Mouse (Mus musculus) brain, adult 2 months (tissue): Measurements from ENCODE around the gene Igsf9b.
A peak's percentile ranks its signal among the peaks of the same experiment; 100 is the strongest.

ENCODE experiments used
- DNase-seq: peaks from one replicate; pipeline ENCODE4 v3.0.0; 2011; ENCODE audit warnings: low read depth, low spot score

Gene Igsf9b

DNA sequence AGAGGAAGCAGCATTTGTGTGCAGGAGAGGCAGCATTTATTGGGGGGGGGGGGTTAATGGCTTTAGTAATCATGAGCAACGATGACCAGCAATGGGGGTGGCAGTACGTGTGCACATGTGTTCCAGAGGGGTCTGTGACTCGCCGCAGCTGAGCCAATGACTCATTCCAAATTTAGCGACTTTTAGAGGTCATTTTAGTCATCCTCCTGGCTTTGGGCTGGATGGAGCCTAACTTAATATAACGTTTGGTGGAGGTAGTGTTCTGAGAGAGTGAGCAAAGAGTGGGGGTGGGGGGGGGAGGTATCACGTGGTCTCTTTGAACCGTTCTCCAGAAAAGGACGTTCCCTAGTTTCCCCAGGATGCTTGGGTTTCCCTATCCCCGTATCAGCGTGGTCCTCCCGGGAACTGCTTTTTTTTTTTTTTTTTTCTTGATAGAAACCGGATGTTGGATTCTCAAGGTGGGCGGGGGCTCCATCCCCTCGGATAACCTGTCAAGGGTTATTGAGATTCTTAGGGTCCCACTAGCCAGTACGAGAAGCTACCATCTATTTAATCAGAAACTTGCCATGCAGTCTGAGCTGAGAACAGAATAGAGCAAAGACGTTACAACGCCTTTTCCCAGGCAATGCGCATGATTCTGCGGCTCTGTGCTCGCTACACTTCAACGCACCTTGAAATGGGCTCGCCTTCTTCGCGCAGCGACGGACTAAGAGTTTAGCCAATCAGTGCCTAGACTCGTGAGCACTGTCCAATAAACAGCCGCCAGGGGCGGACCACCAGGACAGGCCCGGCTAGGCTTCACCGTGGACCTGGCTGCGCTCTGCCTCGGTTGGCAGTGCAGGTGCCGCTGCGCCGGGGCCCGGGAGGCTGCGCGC lies at the start of gene Igsf9b:
Igsf9b (plus strand) TSS at position 794 of the 875 bp plus-strand sequence.
- DNase-seq: peak; percentile 99

DNA sequence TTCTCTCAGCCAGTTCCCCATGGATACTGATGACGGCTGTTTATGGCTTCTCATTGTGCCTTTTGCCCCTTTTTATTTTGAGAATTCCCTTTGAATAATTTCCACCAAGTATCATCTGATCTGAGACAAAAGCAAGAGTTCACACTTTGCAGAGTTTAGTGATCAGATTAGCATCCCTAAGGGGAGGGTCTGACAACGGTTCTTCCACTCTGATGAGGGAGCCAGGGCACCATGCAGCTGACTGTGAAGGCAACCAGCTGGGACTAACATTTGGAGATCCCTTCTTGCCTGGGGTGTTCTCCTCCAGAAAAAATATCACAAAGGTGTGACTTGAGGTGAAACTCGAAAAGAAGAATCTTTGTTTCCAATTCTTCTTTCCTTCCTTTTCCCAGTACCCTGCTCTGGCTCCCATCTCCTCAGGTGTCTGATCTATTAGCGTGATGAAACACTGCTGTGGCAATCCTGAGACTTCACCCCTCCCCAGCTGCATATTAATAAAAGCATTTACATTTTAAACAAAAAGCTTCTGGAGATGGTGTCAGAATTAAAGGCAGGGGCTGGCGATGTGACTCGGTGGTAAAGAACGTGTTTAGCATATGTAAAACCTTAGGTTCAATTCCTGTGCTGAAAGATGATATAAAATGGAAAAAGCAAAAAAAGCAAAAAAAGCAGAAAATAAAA lies 46.8 kb upstream of the Igsf9b start:
- no peak for DNase-seq

DNA sequence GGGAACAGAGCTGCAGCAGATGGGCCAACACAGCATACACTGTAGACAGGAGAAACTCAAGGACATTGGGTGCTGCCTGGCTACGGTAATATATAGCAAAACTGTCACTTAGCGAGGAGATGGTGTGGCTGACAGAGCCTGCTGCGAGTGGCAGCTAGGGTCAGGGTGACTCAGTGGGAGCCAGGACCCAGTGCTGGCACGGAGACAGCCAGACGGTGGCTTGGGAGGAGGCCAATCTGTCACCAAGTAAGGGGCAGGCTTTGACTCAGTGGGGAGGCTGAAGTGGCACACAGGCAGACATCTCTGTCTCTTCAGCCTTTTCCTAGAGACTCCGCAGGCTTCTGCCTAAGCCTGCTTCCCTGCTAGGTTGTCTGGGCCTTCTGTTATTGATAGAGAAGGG lies 42.5 kb upstream of the Igsf9b start:
- peak; percentile 70 for DNase-seq

DNA sequence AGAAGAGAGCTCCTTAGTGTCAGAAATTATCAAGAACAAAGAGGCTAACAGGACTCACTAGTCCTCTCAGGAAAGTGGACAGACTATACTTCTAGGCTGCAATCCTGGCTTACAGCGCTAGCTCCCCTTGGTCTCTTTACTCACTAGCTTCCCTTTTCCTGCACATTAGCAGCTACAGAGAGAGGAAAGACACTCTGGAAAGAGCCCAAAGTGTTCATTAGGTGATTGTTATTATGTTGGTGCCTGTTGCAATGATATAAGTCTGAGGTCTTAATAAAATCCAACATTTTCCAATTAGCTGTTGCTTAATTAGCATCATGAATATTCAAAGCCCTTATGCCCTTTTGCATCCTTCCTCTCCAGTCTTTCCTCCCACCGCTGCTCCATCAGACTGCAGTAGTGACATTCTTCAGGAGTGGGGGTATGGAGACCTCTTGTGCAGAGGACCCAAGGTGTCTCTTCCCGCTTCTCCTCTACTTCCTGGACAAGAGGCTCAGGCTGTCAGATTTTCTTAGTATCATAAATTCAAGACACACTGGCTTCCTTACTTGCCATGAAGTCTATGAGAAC lies 38.5 kb upstream of the Igsf9b start:
- no peak for DNase-seq

DNA sequence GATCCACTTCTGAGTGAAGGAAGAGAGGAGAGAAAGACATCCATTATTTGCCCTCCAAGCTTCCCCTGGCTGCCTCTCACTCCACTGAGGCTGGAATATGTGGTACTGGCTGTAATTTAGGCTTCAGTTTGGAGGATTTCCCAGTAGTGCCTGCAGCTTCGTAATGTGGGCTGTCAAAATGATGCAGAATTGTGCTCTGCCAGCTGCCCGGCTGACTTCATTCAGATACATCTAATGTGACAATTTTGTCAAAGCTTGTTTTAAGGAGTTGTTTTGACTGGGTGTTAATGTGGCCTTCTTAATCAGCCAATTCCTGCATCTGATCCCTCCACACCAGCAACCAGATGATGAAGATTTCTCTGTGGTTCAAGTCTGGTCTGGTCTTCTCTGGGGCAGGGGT lies 37.1 kb upstream of the Igsf9b start:
- DNase-seq: peak; percentile 78

DNA sequence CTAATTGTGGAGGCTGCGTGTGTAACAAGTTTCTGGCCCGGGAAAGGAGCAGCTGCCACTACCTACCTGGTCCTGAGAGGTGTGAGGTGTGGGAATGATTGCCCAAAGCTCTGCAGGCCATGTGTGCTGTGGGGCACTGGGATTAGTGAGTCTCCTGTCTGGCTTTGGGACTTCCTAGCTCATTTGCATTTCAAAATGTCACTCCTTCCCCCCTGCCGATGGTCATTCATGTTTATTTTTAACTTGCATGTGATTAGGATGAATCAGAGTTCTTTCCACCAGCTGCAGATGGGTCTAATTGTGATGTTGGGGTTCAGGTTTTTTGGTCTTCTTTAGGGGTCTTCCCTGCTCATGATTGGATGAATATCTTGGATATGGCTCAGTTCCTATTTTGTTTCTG lies 34.0 kb upstream of the Igsf9b start:
- DNase-seq: peak; percentile 44

DNA sequence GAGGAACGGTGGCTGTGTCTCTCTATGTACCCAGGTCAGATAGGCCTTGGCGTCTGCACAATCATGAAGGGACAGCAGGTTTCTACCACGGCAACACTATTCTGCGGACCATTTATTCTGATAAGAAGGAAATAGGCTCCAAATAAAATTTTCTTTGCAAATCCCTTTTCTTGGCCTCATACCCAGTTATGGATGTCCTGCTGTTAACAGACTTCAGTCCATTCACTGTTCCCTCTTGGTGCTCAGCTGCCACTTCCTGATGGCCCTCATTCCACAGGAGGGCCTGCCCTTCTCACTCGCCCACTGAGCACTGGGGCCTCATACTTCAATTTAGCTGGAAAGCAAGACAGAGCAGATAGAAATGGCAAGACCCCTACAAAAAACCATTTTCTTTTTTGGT lies 31.1 kb upstream of the Igsf9b start:
- peak; percentile 71 for DNase-seq

DNA sequence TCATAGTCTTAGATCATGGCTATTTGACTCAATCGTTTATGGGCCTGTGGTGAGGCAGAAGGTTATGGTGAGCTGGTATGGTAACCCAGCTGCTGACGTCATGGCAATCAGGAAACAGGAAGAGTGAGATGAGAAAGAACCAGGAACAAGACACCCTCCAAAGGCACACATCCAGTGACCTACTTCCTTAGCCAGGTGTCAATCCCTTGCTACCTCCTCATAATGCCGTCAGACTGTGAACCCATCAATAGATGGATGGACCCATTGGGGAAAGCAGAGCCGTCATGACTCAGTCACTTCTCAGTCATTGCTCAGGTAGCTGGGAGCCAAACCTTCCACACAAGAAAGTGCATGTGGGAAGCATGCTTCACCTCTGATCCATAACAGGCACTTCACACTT lies 30.5 kb upstream of the Igsf9b start:
- no peak for DNase-seq

DNA sequence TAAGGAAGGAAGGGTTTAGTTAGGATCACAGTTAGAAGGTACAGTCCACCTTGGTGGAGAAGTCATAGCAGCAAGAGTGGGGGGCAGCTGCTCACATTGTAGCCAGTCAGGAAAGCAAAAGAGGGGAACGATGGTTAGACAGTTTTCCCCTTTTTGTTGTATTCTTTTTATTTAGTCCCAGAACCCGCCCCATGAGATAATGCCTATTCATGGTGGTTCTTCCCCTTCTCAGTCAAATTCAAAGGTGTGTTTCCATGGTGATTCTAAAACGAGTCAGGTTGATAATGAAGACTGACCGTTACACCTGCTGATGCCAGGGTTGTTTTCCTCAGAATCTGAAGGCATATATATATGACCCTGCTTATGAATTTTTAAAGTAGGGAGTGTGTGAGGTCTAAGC lies 29.7 kb upstream of the Igsf9b start:
- no peak for DNase-seq

DNA sequence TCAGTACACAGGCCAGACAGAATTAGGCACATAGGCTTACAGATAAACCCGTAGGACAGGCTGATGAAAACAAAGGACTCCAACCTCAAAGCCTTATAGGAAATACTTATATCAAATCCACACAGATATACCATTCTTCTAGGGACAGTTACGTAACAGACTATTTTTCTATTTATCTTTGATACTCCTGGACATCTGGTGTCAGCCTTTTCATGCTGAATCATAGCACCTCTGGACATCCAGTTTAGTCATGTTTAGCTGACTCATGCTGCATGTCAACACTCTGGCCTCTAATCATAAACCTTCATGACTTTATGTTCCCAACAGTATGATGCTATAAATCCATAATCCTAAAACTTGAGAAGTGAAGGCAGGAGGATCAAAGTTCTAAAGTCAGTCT lies 29.1 kb upstream of the Igsf9b start:
- DNase-seq: no peak

DNA sequence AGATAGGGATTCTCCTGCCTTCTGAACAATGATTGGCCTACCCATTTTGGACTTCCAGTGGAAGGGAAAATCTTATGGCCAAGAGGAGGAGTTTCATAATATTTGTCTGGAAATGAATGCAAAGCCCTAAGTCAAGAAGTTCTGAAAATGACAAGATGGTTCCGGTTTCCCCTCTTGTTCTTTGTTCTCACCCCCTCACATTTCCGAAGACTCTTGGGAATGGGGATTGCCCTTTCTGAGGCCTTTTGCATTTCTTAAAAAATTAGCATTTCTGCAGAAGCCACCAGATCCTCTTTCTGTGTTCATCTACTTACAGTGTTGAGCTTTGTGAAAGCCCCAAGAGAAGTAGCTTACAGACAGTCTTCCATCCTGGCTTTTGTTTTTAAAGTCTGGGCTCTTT lies 27.1 kb upstream of the Igsf9b start:
- no peak for DNase-seq

DNA sequence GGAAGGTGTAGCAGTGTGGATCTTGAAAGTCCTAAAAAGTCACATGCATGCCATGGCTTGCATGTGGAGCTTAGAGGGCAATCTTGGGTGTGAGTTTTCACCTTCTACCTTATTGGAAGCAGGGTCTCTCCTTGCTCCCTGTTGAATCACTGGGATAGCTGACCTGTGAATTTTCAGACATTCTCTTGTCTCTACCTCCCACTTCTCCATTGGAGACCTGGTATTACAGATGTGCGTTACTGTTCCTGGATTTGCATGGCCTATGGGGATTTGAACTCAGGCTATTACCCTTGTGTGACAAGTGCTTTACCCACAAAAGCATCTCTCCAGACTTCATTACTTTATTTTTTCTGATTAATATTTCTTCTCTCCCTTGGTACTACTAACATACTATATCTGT lies 26.1 kb upstream of the Igsf9b start:
- no peak for DNase-seq

DNA sequence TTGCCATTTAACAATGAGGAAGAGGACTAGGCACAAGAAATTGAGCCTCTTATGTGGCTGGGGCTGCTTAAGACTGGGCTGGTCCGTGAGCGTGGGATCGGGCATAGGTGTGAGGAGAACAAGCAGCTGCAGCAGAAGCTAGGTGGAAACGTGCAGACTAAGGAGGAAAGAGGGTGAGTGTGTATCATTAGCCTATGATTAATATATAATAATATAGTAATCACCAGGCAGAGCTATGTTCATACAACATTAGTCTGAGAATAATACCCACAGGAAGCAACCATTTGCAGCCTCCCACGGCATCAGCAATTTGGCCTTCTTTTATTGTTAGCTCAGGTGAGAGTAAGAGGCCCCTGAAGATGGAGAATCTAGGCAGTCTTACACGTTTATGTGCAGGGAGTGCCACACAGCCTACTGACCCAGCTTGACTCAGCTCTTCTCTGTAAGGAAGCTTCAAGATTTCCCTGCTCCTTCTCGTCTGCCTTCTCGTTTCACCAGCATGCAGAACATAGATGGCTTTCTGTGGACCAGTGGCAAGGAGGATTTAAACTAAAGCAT lies 22.6 kb upstream of the Igsf9b start:
- DNase-seq: no peak

DNA sequence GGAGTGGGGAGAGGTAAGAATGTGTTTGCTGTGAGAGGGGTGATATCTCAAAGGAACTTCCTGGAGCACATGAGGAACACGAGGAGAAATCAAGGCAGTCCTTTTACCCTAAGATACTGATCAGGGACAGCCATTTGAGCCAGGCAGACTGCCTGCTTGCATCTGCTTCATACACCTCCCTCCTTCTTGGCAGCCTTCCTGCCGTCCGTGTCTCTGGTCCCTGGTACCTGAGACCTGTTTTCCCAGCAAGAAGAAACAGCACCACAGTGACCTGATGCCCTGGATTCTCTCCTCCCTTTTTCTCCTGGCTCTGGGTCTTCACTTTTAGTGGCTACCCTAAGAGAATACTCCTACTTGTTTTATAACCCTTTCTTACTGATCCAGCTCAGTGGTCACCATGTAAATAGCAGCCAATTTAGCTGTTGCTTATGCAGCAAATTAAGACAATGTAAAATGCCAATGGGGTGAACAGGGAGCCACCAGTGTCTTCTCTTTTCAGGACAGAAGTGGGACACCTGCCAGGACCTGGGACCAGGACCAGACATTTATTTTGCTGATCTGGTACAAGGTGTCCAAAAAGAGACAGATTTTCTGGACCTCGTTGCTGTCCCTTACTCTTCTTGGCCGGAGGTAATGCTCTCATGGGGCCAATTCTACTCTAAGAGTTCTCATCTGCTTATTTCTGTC lies 21.5 kb upstream of the Igsf9b start:
- DNase-seq: peak; percentile 84

DNA sequence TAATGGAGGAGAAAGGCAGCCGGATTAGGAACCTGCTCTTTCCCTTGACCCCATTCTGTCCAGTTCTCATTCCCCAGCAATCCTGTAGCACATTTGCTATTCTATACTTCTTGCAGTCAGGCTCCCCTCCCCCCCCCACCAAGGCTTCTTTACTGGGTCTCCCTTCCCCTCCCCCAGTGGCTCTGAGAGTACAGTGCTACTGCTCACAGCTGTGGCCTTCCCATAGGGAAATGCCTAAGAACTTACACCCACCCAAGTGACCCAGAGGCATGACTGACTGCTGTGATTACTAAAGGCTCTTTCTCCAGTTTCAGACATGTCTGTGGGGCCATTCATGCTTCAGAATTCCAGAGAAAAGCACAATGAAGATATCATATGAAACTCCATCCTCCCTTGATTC lies 20.0 kb upstream of the Igsf9b start:
- DNase-seq: no peak

DNA sequence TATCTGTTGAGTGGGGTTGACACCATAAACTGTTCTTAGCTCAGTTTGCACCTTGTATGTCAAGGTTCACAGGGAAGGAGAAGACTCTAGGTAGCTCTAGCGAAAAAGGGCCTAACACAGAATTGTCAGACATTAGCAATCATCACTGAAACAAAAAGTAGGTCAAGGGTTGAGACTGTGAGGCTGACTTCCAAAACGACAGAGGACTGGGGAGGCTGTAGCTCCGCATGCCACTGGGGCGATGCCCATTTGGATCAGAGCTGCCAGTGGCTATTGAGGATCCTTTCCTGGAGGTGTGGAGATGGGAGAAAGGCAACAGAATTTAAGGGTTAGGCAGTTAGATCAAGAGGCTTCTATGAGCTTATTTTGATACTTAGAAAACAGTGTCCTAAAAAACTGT lies 18.0 kb upstream of the Igsf9b start:
- peak; percentile 92 for DNase-seq

DNA sequence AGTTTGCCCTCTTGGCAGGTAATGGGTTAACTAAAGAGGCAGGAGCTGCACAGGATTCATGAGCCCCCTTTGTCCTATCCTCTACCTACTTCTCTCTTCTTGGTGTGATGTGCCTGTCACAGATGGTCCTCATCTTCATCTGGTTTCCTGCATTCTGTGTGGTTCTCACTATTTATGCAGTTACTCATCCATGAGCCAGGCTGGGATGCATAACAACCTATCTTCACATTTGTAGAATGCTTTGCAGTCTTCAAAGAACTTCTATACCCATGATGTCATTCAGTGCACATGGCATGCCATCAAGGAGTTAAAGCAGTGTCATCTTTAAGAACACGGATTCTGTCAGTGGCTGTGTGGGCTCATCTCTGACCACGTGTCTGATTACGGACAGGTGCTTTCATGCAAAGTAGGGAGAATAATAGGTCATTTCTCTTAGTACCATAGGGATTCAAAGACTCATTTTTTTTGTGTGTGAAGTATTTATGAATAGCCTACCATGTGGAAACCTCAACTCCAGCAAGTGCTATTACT lies 13.2 kb upstream of the Igsf9b start:
- peak; percentile 72 for DNase-seq

DNA sequence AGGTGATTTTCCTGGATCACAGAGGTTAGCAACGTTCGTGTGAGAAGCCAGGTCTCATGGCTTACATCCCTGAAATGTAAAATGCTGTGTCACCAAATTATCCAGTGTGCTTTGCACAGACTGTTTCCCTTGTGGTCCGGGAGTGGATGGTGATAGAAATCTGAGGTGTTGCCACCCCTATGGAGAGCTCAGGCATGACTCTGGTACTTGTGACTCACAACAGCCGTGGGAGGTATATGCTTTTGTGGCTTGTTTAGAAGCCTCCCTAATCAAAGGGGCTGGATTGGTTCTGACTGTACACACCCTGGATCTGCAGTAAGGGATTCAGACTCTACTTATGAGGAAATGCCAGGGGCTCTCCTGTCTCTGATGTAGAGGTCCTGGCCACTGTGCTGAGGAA lies 12.7 kb upstream of the Igsf9b start:
- DNase-seq: peak; percentile 74

DNA sequence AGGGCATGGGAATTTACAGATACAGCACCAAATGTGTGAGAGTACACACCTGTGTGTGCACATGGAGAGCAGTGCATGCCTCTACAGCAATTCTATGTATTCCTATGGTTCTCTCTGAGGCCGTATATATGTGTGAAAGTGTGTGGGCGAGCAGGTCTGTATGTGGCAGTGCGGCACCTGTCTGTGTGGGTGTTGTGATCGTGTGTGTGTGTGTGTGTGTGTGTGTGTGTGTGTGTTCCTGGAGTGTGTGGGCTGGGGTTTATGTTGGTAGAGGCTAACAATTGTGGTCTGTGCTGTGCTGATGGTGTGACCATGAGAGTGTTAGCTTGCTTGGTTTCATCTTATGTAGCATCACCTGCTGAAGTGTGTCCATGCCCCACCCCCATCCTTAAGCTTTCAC lies 12.1 kb upstream of the Igsf9b start:
- peak; percentile 37 for DNase-seq

DNA sequence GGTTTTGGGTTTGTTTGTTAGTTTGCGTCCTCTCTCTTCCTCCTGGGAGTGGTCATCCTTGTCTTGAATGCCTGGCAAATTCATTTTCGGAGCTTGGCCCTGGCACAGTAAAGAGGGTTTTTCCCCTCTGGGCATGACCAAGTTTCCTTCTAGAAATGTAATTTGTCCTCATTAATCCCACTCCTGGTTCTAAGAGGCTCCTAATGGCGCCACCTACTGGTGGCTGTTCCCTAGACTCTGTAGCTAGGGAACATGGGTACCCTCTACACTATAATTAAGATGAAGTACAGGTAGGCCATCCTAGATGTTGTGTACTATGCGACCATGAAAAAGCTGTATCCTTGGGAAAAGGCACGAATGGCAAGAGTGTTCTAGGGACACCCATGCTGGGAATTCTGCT lies 11.6 kb upstream of the Igsf9b start:
- peak; percentile 82 for DNase-seq

DNA sequence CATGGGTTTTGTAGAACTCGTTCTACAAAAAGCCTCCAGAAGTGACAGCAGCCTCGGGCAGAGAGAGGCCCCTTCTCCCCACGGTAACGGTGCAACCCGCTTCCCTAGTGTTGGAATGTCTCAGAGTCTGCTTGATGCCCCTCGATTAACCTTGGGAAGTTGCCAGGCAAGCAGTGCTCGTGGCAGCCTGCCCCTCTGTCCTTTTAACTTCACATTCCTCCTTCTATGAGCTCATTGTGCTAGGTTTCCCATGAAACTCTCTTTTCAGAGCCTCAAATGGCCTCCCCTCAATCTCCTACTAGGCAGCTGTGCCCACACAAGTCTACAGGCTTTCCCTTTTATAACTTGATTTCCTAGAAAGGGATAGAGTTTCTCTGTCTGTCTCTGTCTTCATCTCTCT lies 10.6 kb upstream of the Igsf9b start:
- DNase-seq: peak; percentile 47
